Mouse (Mus musculus) midbrain, embryonic 14.5 days (tissue): Measurements from ENCODE around the gene Nme7. TPM values are rescaled to one million over a fixed set of nuclear protein-coding genes. Genes with fewer than 3 reads are reported as not detected.

Source experiments
- ATAC-seq: fragments of 200-750 bp; cut with Nextera tagmentation; 2 replicates; pipeline ENCODE4 v1.8.0; 2017; ENCODE audit warnings: moderate number of reproducible peaks, moderate library complexity; ENCODE audit not compliant: low FRiP score, low TSS enrichment
- DNase-seq: peaks from one replicate; pipeline ENCODE4 v3.0.0-alpha.2; 2015
- H3K27ac ChIP-seq: fragments of 300-500 bp; sonication (generic); replicated peaks from 2 replicates; pipeline ENCODE4 v1.5.1; 2014; ENCODE audit warnings: mild to moderate bottlenecking, low read depth, low read length, moderate library complexity
- H3K27me3 ChIP-seq: fragments of 300-500 bp; sonication (generic); 2 replicates; pipeline ENCODE4 v1.6.1; 2014; ENCODE audit warnings: low read length, control low read depth, mixed read lengths; ENCODE audit not compliant: control insufficient read depth, insufficient read depth
- H3K36me3 ChIP-seq: fragments of 300-500 bp; sonication (generic); 2 replicates; pipeline ENCODE4 v1.6.1; 2014; ENCODE audit warnings: low read length, control low read depth; ENCODE audit not compliant: control insufficient read depth, insufficient read depth
- H3K4me1 ChIP-seq: fragments of 300-500 bp; sonication (generic); 2 replicates; pipeline ENCODE4 v1.6.1; 2014; ENCODE audit warnings: mild to moderate bottlenecking, antibody characterized with exemption, low read length, control low read depth; ENCODE audit not compliant: control insufficient read depth, insufficient read depth
- H3K4me2 ChIP-seq: fragments of 300-500 bp; sonication (generic); 2 replicates; pipeline ENCODE4 v1.6.1; 2014; ENCODE audit warnings: mild to moderate bottlenecking, low read length, moderate library complexity
- H3K4me3 ChIP-seq: fragments of 300-500 bp; sonication (generic); replicated peaks from 2 replicates; pipeline ENCODE4 v1.5.1; 2014; ENCODE audit warnings: low read depth, low read length
- H3K9ac ChIP-seq: fragments of 300-500 bp; sonication (generic); replicated peaks from 2 replicates; pipeline ENCODE4 v1.6.1; 2014; ENCODE audit warnings: mild to moderate bottlenecking, low read length, moderate library complexity
- H3K9me3 ChIP-seq: fragments of 300-500 bp; sonication (generic); 2 replicates; pipeline ENCODE4 v1.6.1; 2016; ENCODE audit warnings: low read length, control low read depth, mixed read lengths; ENCODE audit not compliant: control insufficient read depth
- WGBS: fragments of 180-500 bp; shearing (Covaris S2); extraction: QIAGEN DNeasy Blood & Tissue Kit; methylation state at CpG from one replicate; pipeline ENCODE4 v1.1.7; 2014; 5-methylcytosine and 5-hydroxymethylcytosine counted together
- polyA plus RNA-seq: library from polyadenylated mRNA; unstranded; fragments of >200 nt; fragmentation: Nextera tagmentation; extraction: Ambion mirVana; gene quantifications from 2 replicates; pipeline ENCODE4 v1.2.1, GENCODE M21; 2014

Gene Nme7
- polyA plus RNA-seq, 1 experiment from 2014 or later = 29.4 TPM

DNA sequence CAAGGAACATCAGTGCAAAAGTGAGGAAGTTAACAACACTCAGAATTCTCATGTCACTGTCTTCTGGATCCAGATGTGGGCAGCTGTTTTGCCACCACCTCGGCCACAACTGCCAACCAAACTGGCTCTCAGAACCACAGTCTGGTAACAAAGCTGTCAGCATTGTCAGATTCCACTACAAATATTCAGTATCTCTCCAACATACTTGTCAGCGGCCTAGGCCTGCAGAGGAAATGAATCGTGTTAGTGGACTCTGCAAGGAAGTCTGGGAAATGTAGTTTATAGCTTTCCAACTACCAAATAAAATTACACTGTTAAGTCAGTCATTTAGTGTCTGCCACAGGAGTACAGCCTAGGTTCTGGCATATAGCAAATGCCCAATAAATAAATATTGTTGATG is 113.7 kb downstream of the Nme7 start:
- H3K27ac ChIP-seq = no peak overlapping the region
- H3K36me3 ChIP-seq = no peaks in the 10 kb centered on the region
- no peaks in the 10 kb centered on the region for H3K27me3 ChIP-seq
- DNase-seq (no peak), ATAC-seq (no peak)
- 87% methylated on average over 3 of the region's 3 CpGs for WGBS
- no peaks in the 10 kb centered on the region for H3K9me3 ChIP-seq
- no peaks in the 10 kb centered on the region for H3K4me1 ChIP-seq
- no peak overlapping the region for H3K9ac ChIP-seq
- no peak overlapping the region for H3K4me2 ChIP-seq
- no peak overlapping the region for H3K4me3 ChIP-seq

GRCm38 (mm10) chr1:164418320-164418719 is 114.4 kb downstream of the Nme7 start:
- WGBS = 85% methylated on average over 10 of the region's 10 CpGs

DNA sequence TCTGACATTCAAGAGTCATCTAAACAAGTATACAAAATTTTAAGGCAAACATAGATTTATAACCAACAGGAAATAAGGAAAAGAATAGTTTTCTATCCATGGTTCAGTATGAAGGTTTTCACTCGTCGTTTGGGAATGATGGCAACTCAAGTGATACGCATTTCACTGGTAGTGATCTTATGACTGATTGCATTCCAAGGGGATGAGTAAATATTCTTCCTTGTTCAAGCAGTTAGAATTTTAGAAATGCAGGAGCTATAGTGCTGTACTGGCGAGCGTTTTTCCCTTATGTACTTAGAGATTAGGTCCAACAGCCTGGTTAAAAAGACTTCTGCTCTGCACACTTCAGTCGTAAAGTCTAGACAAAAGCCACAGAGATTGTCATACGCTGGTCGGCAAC is 115.5 kb downstream of the Nme7 start:
- no peaks in the 10 kb centered on the region for H3K9me3 ChIP-seq
- no peak overlapping the region for H3K4me3 ChIP-seq
- 89% methylated on average over 8 of the region's 8 CpGs for WGBS

More at GRCm38 (mm10) chr1:164418320-164418719, 114.4 kb downstream of the Nme7 start:
- ATAC-seq (no peak), DNase-seq (no peak)
- H3K4me2 ChIP-seq = no peak overlapping the region
- H3K27ac ChIP-seq = no peak overlapping the region
- no peak overlapping the region for H3K4me3 ChIP-seq
- no peaks in the 10 kb centered on the region for H3K9me3 ChIP-seq
- no peaks in the 10 kb centered on the region for H3K4me1 ChIP-seq
- no peak overlapping the region for H3K9ac ChIP-seq
- H3K36me3 ChIP-seq = no peaks in the 10 kb centered on the region
- no peaks in the 10 kb centered on the region for H3K27me3 ChIP-seq

GRCm38 (mm10) chr1:164420623-164421354 is 116.9 kb downstream of the Nme7 start:
- no peaks in the 10 kb centered on the region for H3K4me1 ChIP-seq
- H3K27ac ChIP-seq = no peak overlapping the region
- no peak overlapping the region for H3K9ac ChIP-seq
- 94% methylated on average over 6 of the region's 6 CpGs for WGBS
- H3K4me3 ChIP-seq = no peak overlapping the region
- DNase-seq = no peak
- no peak for ATAC-seq
- no peak overlapping the region for H3K4me2 ChIP-seq
- H3K36me3 ChIP-seq = no peaks in the 10 kb centered on the region
- H3K27me3 ChIP-seq = no peaks in the 10 kb centered on the region
- H3K9me3 ChIP-seq = no peaks in the 10 kb centered on the region

More for the DNA sequence above, 115.5 kb downstream of the Nme7 start:
- DNase-seq (no peak), ATAC-seq (no peak)
- Histone ChIP-seq H3K4me1 (no peaks in the 10 kb centered on the region), H3K4me2 (no peak overlapping the region), H3K27ac (no peak overlapping the region), H3K27me3 (no peaks in the 10 kb centered on the region), H3K9ac (no peak overlapping the region), H3K36me3 (no peaks in the 10 kb centered on the region)

DNA sequence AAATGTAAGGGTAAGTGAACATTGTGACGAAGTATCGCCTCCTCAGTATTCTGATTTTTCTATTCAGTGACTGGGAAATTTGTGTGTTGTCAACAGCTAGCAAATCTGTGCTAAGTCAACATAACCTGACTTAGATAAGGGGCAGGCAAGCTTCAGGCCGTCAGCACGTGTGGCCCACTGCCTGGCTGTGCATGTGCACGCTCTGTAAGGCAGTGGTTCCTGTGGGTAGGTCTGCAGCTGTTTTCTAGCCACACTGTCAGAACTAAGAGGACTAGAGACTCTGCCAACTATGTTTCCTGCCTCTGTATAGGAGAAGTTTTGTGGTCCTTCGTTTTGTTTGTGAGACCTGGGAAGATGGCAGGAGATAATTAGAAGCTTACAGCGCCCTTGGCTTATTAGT is 122.3 kb downstream of the Nme7 start:
- 92% methylated on average over 7 of the region's 7 CpGs for WGBS
- H3K4me3 ChIP-seq = no peak overlapping the region
- no peak overlapping the region for H3K9ac ChIP-seq
- no peaks in the 10 kb centered on the region for H3K4me1 ChIP-seq
- no peak overlapping the region for H3K27ac ChIP-seq
- DNase-seq (no peak), ATAC-seq (no peak)
- H3K27me3 ChIP-seq = no peaks in the 10 kb centered on the region
- no peak overlapping the region for H3K4me2 ChIP-seq
- H3K36me3 ChIP-seq = no peaks in the 10 kb centered on the region
- no peaks in the 10 kb centered on the region for H3K9me3 ChIP-seq

GRCm38 (mm10) chr1:164427777-164428176 is 123.9 kb downstream of the Nme7 start:
- Histone ChIP-seq H3K9ac (no peak overlapping the region), H3K4me1 (no peaks in the 10 kb centered on the region), H3K27ac (no peak overlapping the region), H3K27me3 (no peaks in the 10 kb centered on the region), H3K4me3 (no peak overlapping the region), H3K36me3 (no peaks in the 10 kb centered on the region), H3K4me2 (no peak overlapping the region), H3K9me3 (no peaks in the 10 kb centered on the region)
- DNase-seq = no peak
- ATAC-seq = no peak
- 88% methylated on average over 7 of the region's 7 CpGs for WGBS

GRCm38 (mm10) chr1:164428644-164429043 is 124.7 kb downstream of the Nme7 start:
- no peak overlapping the region for H3K9ac ChIP-seq
- WGBS = 90% methylated on average over 9 of the region's 9 CpGs
- H3K4me1 ChIP-seq = no peaks in the 10 kb centered on the region
- ATAC-seq (no peak), DNase-seq (no peak)
- H3K36me3 ChIP-seq = no peaks in the 10 kb centered on the region
- no peaks in the 10 kb centered on the region for H3K27me3 ChIP-seq
- H3K27ac ChIP-seq = no peak overlapping the region
- H3K9me3 ChIP-seq = no peaks in the 10 kb centered on the region
- H3K4me2 ChIP-seq = no peak overlapping the region
- H3K4me3 ChIP-seq = no peak overlapping the region

GRCm38 (mm10) chr1:164432649-164433048 is 128.7 kb downstream of the Nme7 start:
- Histone ChIP-seq H3K4me3 (no peak overlapping the region), H3K27me3 (no peaks in the 10 kb centered on the region), H3K4me2 (no peak overlapping the region), H3K27ac (no peak overlapping the region), H3K9me3 (no peaks in the 10 kb centered on the region), H3K9ac (no peak overlapping the region), H3K4me1 (no peaks in the 10 kb centered on the region), H3K36me3 (peaks cover 17% of the 10 kb centered on the region)
- WGBS = 71% methylated on average over 5 of the region's 5 CpGs
- DNase-seq (no peak), ATAC-seq (no peak)

DNA sequence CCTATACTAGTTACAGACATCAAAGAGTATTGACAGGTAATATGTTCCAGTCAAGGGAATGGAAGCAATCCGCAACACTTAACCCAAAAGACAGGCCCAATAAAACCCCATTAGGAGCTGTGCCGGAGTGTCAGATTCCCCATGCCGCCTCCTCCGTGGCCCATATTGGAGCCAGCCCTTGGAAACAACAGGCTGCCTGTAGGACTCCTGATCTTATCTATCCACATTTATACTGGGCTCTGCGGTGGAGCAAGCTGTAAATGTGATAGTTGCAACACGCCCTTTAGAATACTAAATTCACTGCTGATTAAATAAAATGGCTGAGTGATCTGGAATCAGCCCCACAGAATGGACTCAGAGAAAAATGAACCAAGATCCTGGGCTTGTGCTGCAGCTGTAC is 130.1 kb downstream of the Nme7 start:
- no peak for ATAC-seq
- Histone ChIP-seq H3K4me1 (no peaks in the 10 kb centered on the region), H3K9me3 (no peaks in the 10 kb centered on the region), H3K27ac (no peak overlapping the region), H3K9ac (no peak overlapping the region), H3K4me3 (no peak overlapping the region), H3K27me3 (no peaks in the 10 kb centered on the region), H3K4me2 (no peak overlapping the region), H3K36me3 (peaks cover 31% of the 10 kb centered on the region)
- 78% methylated on average over 6 of the region's 6 CpGs for WGBS
- no peak for DNase-seq
